Mouse (Mus musculus) CH12.LX (cell line): ENCODE measurements around the gene Fbrsl1.

Source experiments
- CTCF ChIP-seq, 2 experiments: IDR thresholded peaks in 1 of 2; conservative IDR thresholded peaks in 1 of 2; 2 replicates each; pipeline ENCODE4 v1.5.1; 2011 to 2012; ENCODE audit warnings: low read depth in 2 of 2, low read length in 2 of 2, improper control_type of control experiment in 1 of 2, inconsistent platforms in 1 of 2, mild to moderate bottlenecking in 1 of 2, moderate library complexity in 1 of 2
- ELF1 ChIP-seq: IDR thresholded peaks from 2 replicates; pipeline ENCODE4 v1.6.1; 2014; ENCODE audit warnings: low read depth, mild to moderate bottlenecking, inconsistent platforms, low read length, improper control_type of control experiment
- GABPA ChIP-seq: IDR thresholded peaks from 2 replicates; pipeline ENCODE4 v1.6.1; 2012; ENCODE audit warnings: low read depth, low read length, improper control_type of control experiment, inconsistent platforms; ENCODE audit not compliant: insufficient replicate concordance
- KAT2A ChIP-seq: IDR thresholded peaks from 2 replicates; pipeline ENCODE4 v1.6.1; 2012; ENCODE audit warnings: low read length, improper control_type of control experiment, inconsistent platforms; ENCODE audit not compliant: insufficient replicate concordance
- NRF1 ChIP-seq: IDR thresholded peaks from 2 replicates; pipeline ENCODE4 v1.6.1; 2014; ENCODE audit warnings: low read depth, mild to moderate bottlenecking, inconsistent platforms, low read length, improper control_type of control experiment, moderate library complexity
- POLR2A ChIP-seq: IDR thresholded peaks from 2 replicates; pipeline ENCODE4 v1.6.1; 2011; ENCODE audit warnings: low read depth, mild to moderate bottlenecking, improper control_type of control experiment, low read length
- POLR2AphosphoS2 ChIP-seq: IDR thresholded peaks from 2 replicates; pipeline ENCODE4 v1.6.1; 2011; ENCODE audit warnings: low read depth, low read length, improper control_type of control experiment
- RCOR1 ChIP-seq: conservative IDR thresholded peaks from 2 replicates; pipeline ENCODE4 v1.6.1; 2012; ENCODE audit warnings: low read depth, mild to moderate bottlenecking, inconsistent platforms, low read length, improper control_type of control experiment
- ZC3H11A ChIP-seq: IDR thresholded peaks from 2 replicates; pipeline ENCODE4 v1.6.1; 2012; ENCODE audit warnings: low read depth, mild to moderate bottlenecking, inconsistent platforms, low read length, improper control_type of control experiment
- ZNF384 ChIP-seq: IDR thresholded peaks from 2 replicates; pipeline ENCODE4 v1.6.1; 2012; ENCODE audit warnings: low read depth, low read length, improper control_type of control experiment, inconsistent platforms

DNA sequence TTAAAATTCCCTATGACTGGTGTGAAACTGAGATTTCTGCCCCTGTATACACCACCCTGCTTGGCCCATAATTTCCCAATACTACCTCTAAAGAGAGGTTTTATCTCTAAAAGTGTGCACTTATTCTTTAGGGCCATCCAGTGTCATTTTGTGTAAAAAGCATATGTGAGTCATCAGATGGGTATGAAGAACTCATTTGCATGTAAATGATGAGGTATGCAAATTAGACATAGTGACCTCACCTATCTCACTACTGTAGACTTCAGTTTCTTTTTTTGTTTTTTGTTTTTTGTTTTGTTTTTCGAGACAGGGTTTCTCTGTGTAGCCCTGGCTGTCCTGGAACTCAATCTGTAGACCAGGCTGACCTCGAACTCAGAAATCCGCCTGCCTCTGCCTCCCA lies 135.2 kb downstream of the Fbrsl1 start:
- no peak for TF ChIP-seq GABPA
- no peak for TF ChIP-seq CTCF (conservative IDR thresholded peaks at IDR 0.05 in 1 of 2, IDR thresholded peaks at IDR 0.05 in 1 of 2; ENCODE audit: low read depth in 2 of 2, low read length in 2 of 2)
- TF ChIP-seq POLR2A = no peak
- no peak for TF ChIP-seq ZNF384
- TF ChIP-seq POLR2AphosphoS2 = no peak
- no peak for TF ChIP-seq NRF1
- no peak for TF ChIP-seq ZC3H11A
- no peak for TF ChIP-seq KAT2A
- no peak for TF ChIP-seq ELF1
- no peak for TF ChIP-seq RCOR1
